Mouse (Mus musculus): ENCODE results near the gene Zbtb16. TPM values are rescaled to one million over a fixed set of nuclear protein-coding genes. Genes with fewer than 3 reads are reported as not detected.

Zbtb16 gene
- polyA plus RNA-seq, 1 experiment from 2014 or later, result 0.28 TPM

DNA sequence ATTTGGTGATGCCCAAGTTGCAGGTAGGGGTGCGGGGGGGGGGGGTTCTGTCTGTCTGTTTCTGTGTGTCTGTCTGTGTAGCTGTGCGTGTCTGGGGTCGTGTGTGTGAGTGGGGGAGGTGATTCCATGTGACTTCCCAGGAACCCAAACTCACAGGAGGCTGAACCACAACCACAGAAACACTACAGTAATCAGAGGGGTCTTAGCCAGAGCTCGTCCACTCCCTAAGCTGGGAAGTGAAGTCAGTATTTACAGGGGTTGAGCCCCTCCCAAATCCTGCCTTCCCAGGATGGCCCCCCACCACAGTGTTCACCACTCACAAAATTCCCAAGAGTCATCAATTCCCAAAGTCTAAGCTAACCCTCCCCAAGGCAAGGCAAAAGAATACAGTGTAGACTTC, 18.1 kb downstream of the Zbtb16 start:
- no peak for ATAC-seq (replicated peaks; ENCODE audit: low FRiP score, low read depth)
- Histone ChIP-seq H3K9me3 (replicated peaks; ENCODE audit: low read length) (no peaks in the 10 kb centered on the region), H3K27ac (no peak overlapping the region), H3K9ac (ENCODE audit: low read depth, low read length) (no peak overlapping the region), H3K4me2 (ENCODE audit: low read length) (no peak overlapping the region), H3K27me3 (ENCODE audit: insufficient read depth, low read length) (0 out of 2 replicates have a peak, but pooled peaks cover 1% of the 10 kb centered on the region), H3K4me1 (replicated peaks; ENCODE audit: insufficient read depth, low read length) (no peaks in the 10 kb centered on the region), H3K4me3 (replicated peaks; ENCODE audit: low read depth, low read length) (no peak overlapping the region), H3K36me3 (ENCODE audit: insufficient read depth, low read length) (no peaks in the 10 kb centered on the region)
- TF ChIP-seq CTCF (IDR thresholded peaks at IDR 0.05; ENCODE audit: low read depth), result no peak
- no peak for DNase-seq (ENCODE audit: low spot score)
- 73% methylated on average over 4 of the region's 4 CpGs for WGBS

DNA sequence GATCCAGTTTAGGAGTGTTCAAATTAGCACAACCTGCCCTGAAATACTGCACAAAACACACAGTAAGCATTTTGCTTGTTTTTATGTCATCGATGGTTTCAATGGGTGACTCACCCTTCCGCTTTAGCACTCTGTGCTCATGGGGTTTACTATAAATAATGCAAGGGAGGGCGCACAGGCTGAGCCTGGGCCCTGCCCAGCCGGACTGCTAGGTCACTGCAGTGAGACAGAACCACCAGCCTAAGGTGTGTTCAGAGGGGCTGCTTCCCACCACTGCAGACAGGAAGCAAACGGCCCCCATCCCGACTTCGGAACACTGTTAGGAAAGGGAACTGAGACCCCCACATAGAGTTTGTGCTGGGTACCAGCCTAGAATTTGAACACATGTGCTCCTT, 18.6 kb downstream of the Zbtb16 start:
- TF ChIP-seq CTCF (IDR thresholded peaks at IDR 0.05; ENCODE audit: low read depth), result no peak
- Histone ChIP-seq H3K9ac (ENCODE audit: low read depth, low read length) (no peak overlapping the region), H3K4me2 (ENCODE audit: low read length) (no peak overlapping the region), H3K36me3 (ENCODE audit: insufficient read depth, low read length) (no peaks in the 10 kb centered on the region), H3K4me3 (replicated peaks; ENCODE audit: low read depth, low read length) (no peak overlapping the region), H3K4me1 (replicated peaks; ENCODE audit: insufficient read depth, low read length) (no peaks in the 10 kb centered on the region), H3K27me3 (ENCODE audit: insufficient read depth, low read length) (no peaks in the 10 kb centered on the region), H3K27ac (no peak overlapping the region), H3K9me3 (replicated peaks; ENCODE audit: low read length) (no peaks in the 10 kb centered on the region)
- 70% methylated on average over 7 of the region's 7 CpGs for WGBS
- DNase-seq (ENCODE audit: low spot score), result no peak
- ATAC-seq (replicated peaks; ENCODE audit: low FRiP score, low read depth), result no peak; the same call in 1 of the 2 replicates

DNA sequence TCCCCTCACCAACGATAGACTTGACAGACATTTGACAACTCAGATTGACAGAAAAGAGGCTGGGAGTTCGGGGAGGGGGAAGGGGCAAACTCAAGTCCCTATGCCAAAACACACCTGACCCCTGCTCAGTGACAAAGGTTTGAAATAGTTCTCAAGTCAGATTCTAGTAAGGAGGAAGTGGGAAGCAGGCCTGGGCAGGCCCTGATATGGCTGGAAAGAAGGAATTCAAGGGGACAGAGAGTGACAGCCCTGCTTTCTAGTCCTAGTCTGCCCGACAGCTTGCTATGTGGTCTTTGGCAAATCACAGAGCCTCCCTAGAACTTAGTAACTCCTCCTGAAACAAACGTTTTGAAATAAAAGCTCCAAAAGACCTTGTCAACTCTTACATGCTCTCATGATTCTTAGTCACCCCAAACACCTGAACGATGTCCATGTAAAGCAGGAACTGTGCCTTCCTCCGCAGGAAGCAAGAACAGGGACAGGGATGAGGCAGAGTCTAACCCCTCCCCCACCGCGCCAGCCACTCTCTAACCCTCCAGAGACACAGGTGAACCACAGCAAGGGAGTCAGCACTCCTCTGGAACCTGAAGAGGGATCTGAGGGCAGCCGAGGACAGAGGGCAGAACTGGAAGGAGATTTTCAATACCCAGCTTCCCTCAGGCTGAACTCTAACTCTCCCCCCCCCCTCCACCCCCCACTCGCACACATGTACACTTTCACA, 19.2 kb downstream of the Zbtb16 start:
- no peak overlapping the region for H3K4me3 ChIP-seq (replicated peaks; ENCODE audit: low read depth, low read length)
- no peaks in the 10 kb centered on the region for H3K4me1 ChIP-seq (replicated peaks; ENCODE audit: insufficient read depth, low read length)
- DNase-seq (ENCODE audit: low spot score) (no peak), ATAC-seq (replicated peaks; ENCODE audit: low FRiP score, low read depth) (no peak)
- no peak overlapping the region for H3K4me2 ChIP-seq (ENCODE audit: low read length)
- no peak for TF ChIP-seq CTCF (IDR thresholded peaks at IDR 0.05; ENCODE audit: low read depth)
- no peaks in the 10 kb centered on the region for H3K27me3 ChIP-seq (ENCODE audit: insufficient read depth, low read length)
- H3K9ac ChIP-seq (ENCODE audit: low read depth, low read length), result no peak overlapping the region
- H3K9me3 ChIP-seq (replicated peaks; ENCODE audit: low read length), result no peaks in the 10 kb centered on the region
- H3K36me3 ChIP-seq (ENCODE audit: insufficient read depth, low read length), result no peaks in the 10 kb centered on the region
- H3K27ac ChIP-seq, result no peak overlapping the region
- 55% methylated on average over 10 of the region's 10 CpGs for WGBS

DNA sequence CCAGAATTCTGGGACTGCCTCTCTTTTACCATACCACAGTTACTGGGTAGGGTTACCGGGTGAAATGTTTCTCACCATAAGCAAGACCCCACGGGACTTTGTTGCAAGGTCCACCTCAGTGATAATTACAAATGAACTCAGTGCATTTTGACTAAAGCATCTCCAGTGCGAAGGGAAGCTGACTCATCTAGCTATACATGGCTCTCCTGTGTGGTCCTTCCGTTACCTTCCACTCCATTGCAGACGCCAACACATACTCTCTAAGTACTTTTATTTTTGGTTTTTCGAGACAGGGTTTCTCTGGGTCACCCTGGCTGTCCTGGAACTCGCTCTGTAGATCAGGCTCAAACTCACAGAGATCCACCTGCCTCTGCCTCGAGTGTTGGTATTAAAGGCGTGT, 19.9 kb downstream of the Zbtb16 start:
- no peak overlapping the region for H3K9ac ChIP-seq (ENCODE audit: low read depth, low read length)
- no peak for TF ChIP-seq CTCF (IDR thresholded peaks at IDR 0.05; ENCODE audit: low read depth)
- WGBS, result 95% methylated on average over 9 of the region's 9 CpGs
- no peaks in the 10 kb centered on the region for H3K9me3 ChIP-seq (replicated peaks; ENCODE audit: low read length)
- DNase-seq (ENCODE audit: low spot score) (no peak), ATAC-seq (replicated peaks; ENCODE audit: low FRiP score, low read depth) (no peak)
- no peaks in the 10 kb centered on the region for H3K36me3 ChIP-seq (ENCODE audit: insufficient read depth, low read length)
- no peak overlapping the region for H3K4me2 ChIP-seq (ENCODE audit: low read length)
- no peak overlapping the region for H3K27ac ChIP-seq
- no peak overlapping the region for H3K4me3 ChIP-seq (replicated peaks; ENCODE audit: low read depth, low read length)
- no peaks in the 10 kb centered on the region for H3K4me1 ChIP-seq (replicated peaks; ENCODE audit: insufficient read depth, low read length)
- no peaks in the 10 kb centered on the region for H3K27me3 ChIP-seq (ENCODE audit: insufficient read depth, low read length)

DNA sequence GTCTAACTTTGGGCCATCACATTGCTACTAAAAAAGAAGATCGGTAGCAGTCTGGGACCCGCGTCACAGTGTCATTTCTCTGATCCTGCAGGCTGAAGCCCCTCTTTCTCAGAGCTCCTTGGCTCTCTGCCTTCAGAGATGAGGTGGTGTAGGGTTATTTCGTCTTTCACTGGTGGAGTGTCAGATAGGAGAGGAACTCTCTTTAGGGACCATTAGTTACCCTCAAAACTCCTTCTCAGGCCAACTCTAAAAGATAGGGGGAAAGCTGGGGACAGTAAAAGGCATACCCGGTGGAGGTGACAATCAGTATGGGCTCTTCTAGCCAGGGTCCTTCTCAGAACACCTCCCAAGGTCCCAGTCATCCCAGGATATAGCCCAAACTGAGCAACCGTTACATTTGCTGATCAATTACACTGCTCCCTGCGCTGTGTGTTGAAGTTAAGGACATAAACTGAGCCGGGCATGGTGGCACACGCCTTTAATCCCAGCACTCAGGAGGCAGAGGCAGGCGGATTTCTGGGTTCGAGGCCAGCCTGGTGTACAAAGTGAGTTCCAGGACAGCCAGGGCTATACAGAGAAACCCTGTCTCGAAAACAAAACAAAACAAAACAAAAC, 21.0 kb downstream of the Zbtb16 start:
- Histone ChIP-seq H3K4me3 (replicated peaks; ENCODE audit: low read depth, low read length) (no peak overlapping the region), H3K4me2 (ENCODE audit: low read length) (no peak overlapping the region), H3K27ac (no peak overlapping the region), H3K9me3 (replicated peaks; ENCODE audit: low read length) (no peaks in the 10 kb centered on the region), H3K27me3 (ENCODE audit: insufficient read depth, low read length) (no peaks in the 10 kb centered on the region), H3K9ac (ENCODE audit: low read depth, low read length) (no peak overlapping the region), H3K4me1 (replicated peaks; ENCODE audit: insufficient read depth, low read length) (no peaks in the 10 kb centered on the region), H3K36me3 (ENCODE audit: insufficient read depth, low read length) (no peaks in the 10 kb centered on the region)
- WGBS, result 86% methylated on average over 12 of the region's 12 CpGs
- no peak for ATAC-seq (replicated peaks; ENCODE audit: low FRiP score, low read depth)
- TF ChIP-seq CTCF (IDR thresholded peaks at IDR 0.05; ENCODE audit: low read depth), result no peak
- no peak for DNase-seq (ENCODE audit: low spot score)

DNA sequence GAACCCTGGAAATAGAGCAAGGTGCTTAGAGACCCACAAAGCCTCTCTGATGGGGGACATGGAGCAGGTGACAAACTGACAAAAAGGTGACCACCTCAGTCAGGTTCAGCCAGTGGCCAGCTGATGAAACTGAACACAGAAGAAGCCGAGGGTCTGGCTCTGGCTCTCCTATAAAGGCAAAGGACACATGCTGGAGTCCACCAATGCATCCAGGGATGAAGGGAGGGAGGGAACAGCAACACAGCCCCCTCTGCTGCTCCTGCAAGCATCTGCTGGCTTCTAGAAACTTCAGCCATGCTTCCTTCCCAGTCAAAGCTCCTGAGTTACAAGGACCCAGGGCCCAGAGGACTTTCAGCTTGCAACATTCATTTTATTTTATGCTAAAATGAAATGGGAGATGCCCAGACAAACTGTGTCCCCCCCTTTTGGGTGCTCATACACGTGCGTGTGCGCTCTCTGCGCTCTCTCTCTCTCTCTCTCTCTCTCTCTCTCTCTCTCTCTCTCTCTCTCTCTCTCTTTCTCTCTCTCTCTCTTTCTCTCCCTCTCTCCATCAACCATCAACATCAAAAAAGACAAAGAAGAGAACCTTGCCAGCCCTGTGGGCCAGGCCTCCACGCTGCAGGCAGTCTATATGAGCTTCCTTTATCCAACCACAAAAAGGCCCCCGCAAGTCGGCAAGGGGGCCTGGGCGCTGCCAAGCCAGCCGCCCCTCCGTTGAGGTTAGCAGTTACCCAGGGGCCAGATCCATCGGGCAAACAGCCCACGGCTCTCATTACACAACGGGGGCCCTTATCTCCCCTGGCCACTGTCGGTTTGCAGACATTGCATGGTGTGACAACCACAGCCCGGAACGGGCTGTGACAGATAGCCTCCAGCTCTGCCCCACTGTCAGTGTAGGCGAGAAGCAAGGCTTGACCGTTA, 21.8 kb downstream of the Zbtb16 start:
- WGBS, result 62% methylated on average over 19 of the region's 19 CpGs
- H3K9me3 ChIP-seq (replicated peaks; ENCODE audit: low read length), result no peaks in the 10 kb centered on the region
- H3K4me2 ChIP-seq (ENCODE audit: low read length), result no peak overlapping the region
- H3K9ac ChIP-seq (ENCODE audit: low read depth, low read length), result no peak overlapping the region
- no peaks in the 10 kb centered on the region for H3K36me3 ChIP-seq (ENCODE audit: insufficient read depth, low read length)
- TF ChIP-seq CTCF (IDR thresholded peaks at IDR 0.05; ENCODE audit: low read depth), result peak; percentile 37; the same call in 1 of the 2 replicates
- DNase-seq (ENCODE audit: low spot score), result peak; percentile 32
- H3K4me3 ChIP-seq (replicated peaks; ENCODE audit: low read depth, low read length), result no peak overlapping the region
- H3K4me1 ChIP-seq (replicated peaks; ENCODE audit: insufficient read depth, low read length), result no peaks in the 10 kb centered on the region
- ATAC-seq (replicated peaks; ENCODE audit: low FRiP score, low read depth), result no peak
- H3K27me3 ChIP-seq (ENCODE audit: insufficient read depth, low read length), result no peaks in the 10 kb centered on the region
- no peak overlapping the region for H3K27ac ChIP-seq

Measured in kidney, postnatal 0 days (tissue).